In genomic region chr11:12041787-12042186, GRCm38 (mm10) we compare ENCODE assay signal across 25 mouse cellular contexts. TPM values are rescaled to one million over a fixed set of nuclear protein-coding genes. Genes with fewer than 3 reads are reported as not detected.
DNase-seq lines count a peak whose midpoint lies in the region; ATAC-seq and TF ChIP-seq lines count a peak whose summit lies in the region.
"Had no signal": no experiment of that assay in that cellular context is flagged by ENCODE, and none has a peak within 500 bp of the region (broad histone marks: within the 10 kb centered on the region; RNA-seq: fewer than 3 reads in every experiment).

No protein-coding gene starts in this region.

- H3K27ac ChIP-seq in liver, embryonic 13.5 days: 0 out of 2 replicates have a peak overlapping the region, but pooled peaks have one; percentile 18
- H3K27ac ChIP-seq in liver, postnatal 0 days (ENCODE audit: low read depth): peak overlapping the region; percentile 69
- H3K27ac ChIP-seq in liver, embryonic 11.5 days (ENCODE audit: low read depth, low read length): no peak overlapping the region
- H3K27ac ChIP-seq in CH12.LX (ENCODE audit: insufficient read depth, low read depth): no peak overlapping the region
- H3K27ac ChIP-seq: embryonic facial prominence, embryonic 13.5 days; embryonic facial prominence, embryonic 15.5 days; forebrain, embryonic 10.5 days; forebrain, embryonic 12.5 days had no signal

- in situ Hi-C loops in CH12.LX (cut with MboI; ENCODE audit: low pct_ligation_motif_present, low pct_unique_long_range_greater_than_20kb, low sequenced_read_pairs): no loop called here

- no peak overlapping the region for H3K4me2 ChIP-seq in liver, embryonic 13.5 days
- no peak overlapping the region for H3K4me2 ChIP-seq in liver, postnatal 0 days (ENCODE audit: low read depth, low read length)
- H3K4me2 ChIP-seq in liver, embryonic 11.5 days: no peak overlapping the region
- H3K4me2 ChIP-seq in CH12.LX (ENCODE audit: insufficient read depth, low read depth, poor library complexity, severe bottlenecking): peak overlapping the region; percentile 30; the same call in 1 of the 2 replicates
- H3K4me2 ChIP-seq: embryonic facial prominence, embryonic 13.5 days; embryonic facial prominence, embryonic 15.5 days; forebrain, embryonic 12.5 days had no signal

- no peak overlapping the region for H3K4me3 ChIP-seq in liver, embryonic 13.5 days (replicated peaks)
- no peak overlapping the region for H3K4me3 ChIP-seq in liver, postnatal 0 days (ENCODE audit: low read depth, low read length)
- H3K4me3 ChIP-seq in liver, embryonic 11.5 days (ENCODE audit: low read depth, low read length): no peak overlapping the region
- no peak overlapping the region for H3K4me3 ChIP-seq in CH12.LX (replicated peaks in 1 of 3; ENCODE audit: low read depth in 2 of 3, low read length in 2 of 3, poor library complexity in 1 of 3)
- H3K4me3 ChIP-seq: embryonic facial prominence, embryonic 13.5 days; embryonic facial prominence, embryonic 15.5 days; erythroblast, embryonic 14.5 days; forebrain, embryonic 10.5 days; forebrain, embryonic 12.5 days had no signal

- dilution Hi-C loops in CH12.LX (cut with MboI; ENCODE audit: extremely low pct_ligation_motif_present, extremely low pct_unique_long_range_greater_than_20kb, low sequenced_read_pairs): no loop called here

- no peak for ATAC-seq in liver, embryonic 13.5 days (ENCODE audit: low read depth)
- ATAC-seq in liver, postnatal 0 days: no peak
- no peak for ATAC-seq in liver, embryonic 11.5 days (replicated peaks; ENCODE audit: low FRiP score)
- ATAC-seq: CD4-positive, CD25-positive, alpha-beta regulatory T cell, adult 4 months; forebrain, embryonic 14.5 days; forebrain, embryonic 16.5 days had no signal

- no peaks in the 10 kb centered on the region for H3K36me3 ChIP-seq in liver, embryonic 13.5 days
- H3K36me3 ChIP-seq in liver, postnatal 0 days (replicated peaks; ENCODE audit: insufficient read depth, low read length): no peaks in the 10 kb centered on the region
- no peaks in the 10 kb centered on the region for H3K36me3 ChIP-seq in liver, embryonic 11.5 days (ENCODE audit: control insufficient read depth, insufficient read depth, low read length)
- no peaks in the 10 kb centered on the region for H3K36me3 ChIP-seq in CH12.LX (replicated peaks in 1 of 2; ENCODE audit: control insufficient read depth in 1 of 2, insufficient read depth in 1 of 2, low read length in 1 of 2)
- H3K36me3 ChIP-seq: embryonic facial prominence, embryonic 13.5 days; embryonic facial prominence, embryonic 15.5 days; forebrain, embryonic 12.5 days had no signal

- H3K4me1 ChIP-seq in liver, embryonic 13.5 days (replicated peaks): peaks cover 4% of the 10 kb centered on the region; the same call in 1 of the 2 replicates
- H3K4me1 ChIP-seq in liver, postnatal 0 days (ENCODE audit: insufficient read depth): no peaks in the 10 kb centered on the region
- no peaks in the 10 kb centered on the region; the same call in 1 of the 2 replicates for H3K4me1 ChIP-seq in liver, embryonic 11.5 days (replicated peaks; ENCODE audit: control insufficient read depth, insufficient read depth, low read length)
- H3K4me1 ChIP-seq in CH12.LX (ENCODE audit: control insufficient read depth in 1 of 2, insufficient read depth in 2 of 2): peaks cover 5 to 23% of the 10 kb centered on the region in 2 experiments
- H3K4me1 ChIP-seq: embryonic facial prominence, embryonic 15.5 days had no signal

- 60% methylated on average over 4 of the region's 4 CpGs for WGBS in liver, embryonic 13.5 days (ENCODE audit: insufficient replicate concordance)
- WGBS in liver, postnatal 0 days (ENCODE audit: insufficient replicate concordance): 59% methylated on average over 4 of the region's 4 CpGs
- 77% methylated on average over 4 of the region's 4 CpGs for WGBS in liver, embryonic 11.5 days

- no peak for TF ChIP-seq CTCF in liver, postnatal 0 days (IDR thresholded peaks at IDR 0.05; ENCODE audit: low read depth)
- TF ChIP-seq CTCF in CH12.LX (conservative IDR thresholded peaks at IDR 0.05 in 1 of 2, IDR thresholded peaks at IDR 0.05 in 1 of 2; ENCODE audit: low read depth in 2 of 2, low read length in 2 of 2): no peak

- no peaks in the 10 kb centered on the region for H3K79me2 ChIP-seq in CH12.LX (replicated peaks; ENCODE audit: control insufficient read depth, extremely low read depth, insufficient read depth, poor library complexity, severe bottlenecking)

- DNase-seq in liver, embryonic 13.5 days: no peak
- DNase-seq in liver: no peak
- DNase-seq in liver, postnatal 0 days: no peak
- DNase-seq in liver, embryonic 11.5 days (ENCODE audit: low spot score): no peak
- peak; percentile 52 for DNase-seq in CH12.LX (ENCODE audit: extremely low read depth)
- DNase-seq: adrenal gland, adult 2 months; adrenal gland, postnatal 10 days; adrenal gland, postnatal 25 days; B cell, adult 2 months; cerebellum, adult 11 months; cerebellum, adult 18-20 months; cerebellum, adult 8-10 months; cerebellum, adult 9-11 months; cerebellum, postnatal 14 days; cerebellum, postnatal 36 days; embryo, embryonic 11 days had no signal

- no peak for TF ChIP-seq EP300 in liver, postnatal 0 days (IDR thresholded peaks at IDR 0.05; ENCODE audit: low read depth)
- TF ChIP-seq EP300 in CH12.LX (IDR thresholded peaks at IDR 0.05; ENCODE audit: low read length): no peak

- TF ChIP-seq POLR2A in CH12.LX (IDR thresholded peaks at IDR 0.05; ENCODE audit: low read depth, low read length): no peak

- no peak for TF ChIP-seq RAD21 in CH12.LX (IDR thresholded peaks at IDR 0.05; ENCODE audit: low read depth, low read length)

- H3K27me3 ChIP-seq in liver, embryonic 13.5 days: peaks cover 87% of the 10 kb centered on the region
- H3K27me3 ChIP-seq in liver, postnatal 0 days (ENCODE audit: insufficient read depth, low read length): peaks cover 47% of the 10 kb centered on the region
- H3K27me3 ChIP-seq in liver, embryonic 11.5 days (replicated peaks; ENCODE audit: control insufficient read depth, insufficient read depth, low read length): peaks cover 52% of the 10 kb centered on the region
- H3K27me3 ChIP-seq in CH12.LX (replicated peaks): no peaks in the 10 kb centered on the region

- H3K9me3 ChIP-seq in liver, embryonic 13.5 days (replicated peaks): no peaks in the 10 kb centered on the region
- no peaks in the 10 kb centered on the region for H3K9me3 ChIP-seq in liver, postnatal 0 days (ENCODE audit: low read length)
- H3K9me3 ChIP-seq in liver, embryonic 11.5 days (ENCODE audit: control insufficient read depth, low read length): no peaks in the 10 kb centered on the region
- H3K9me3 ChIP-seq in CH12.LX (replicated peaks; ENCODE audit: low read length): peaks cover 13% of the 10 kb centered on the region
- H3K9me3 ChIP-seq: embryonic facial prominence, embryonic 13.5 days; embryonic facial prominence, embryonic 15.5 days; forebrain, embryonic 10.5 days; forebrain, embryonic 12.5 days had no signal

- no peak overlapping the region for H3K9ac ChIP-seq in liver, embryonic 13.5 days
- H3K9ac ChIP-seq in liver, postnatal 0 days (replicated peaks): no peak overlapping the region
- H3K9ac ChIP-seq in liver, embryonic 11.5 days (ENCODE audit: low read depth, low read length): no peak overlapping the region
- no peak overlapping the region for H3K9ac ChIP-seq in CH12.LX (ENCODE audit: insufficient read depth, low read depth)
- H3K9ac ChIP-seq: embryonic facial prominence, embryonic 13.5 days; embryonic facial prominence, embryonic 15.5 days; forebrain, embryonic 12.5 days had no signal

TF ChIP-seq in CH12.LX, 34 proteins besides CTCF, POLR2A, EP300 and RAD21:
- TF ChIP-seq ZMIZ1 (IDR thresholded peaks at IDR 0.05; ENCODE audit: low read depth, low read length) (no peak), MAZ (IDR thresholded peaks at IDR 0.05; ENCODE audit: low read depth, low read length) (no peak), MXI1 (IDR thresholded peaks at IDR 0.05; ENCODE audit: low read depth, low read length) (no peak), RCOR1 (conservative IDR thresholded peaks at IDR 0.05; ENCODE audit: low read depth, low read length) (no peak), TCF12 (IDR thresholded peaks at IDR 0.05; ENCODE audit: low read depth, low read length) (no peak), BHLHE40 (IDR thresholded peaks at IDR 0.05; ENCODE audit: low read depth, low read length) (no peak), JUND (conservative IDR thresholded peaks at IDR 0.05; ENCODE audit: low read depth, low read length) (no peak), GABPA (IDR thresholded peaks at IDR 0.05; ENCODE audit: insufficient replicate concordance, low read depth, low read length) (no peak), SIN3A (IDR thresholded peaks at IDR 0.05; ENCODE audit: low read length) (no peak), MYC (IDR thresholded peaks at IDR 0.05; ENCODE audit: low read depth, low read length) (no peak), NRF1 (IDR thresholded peaks at IDR 0.05; ENCODE audit: low read depth, low read length) (no peak), USF2 (conservative IDR thresholded peaks at IDR 0.05; ENCODE audit: low read depth, low read length) (no peak), MAX (IDR thresholded peaks at IDR 0.05; ENCODE audit: low read length) (no peak), POLR2AphosphoS2 (IDR thresholded peaks at IDR 0.05; ENCODE audit: low read depth, low read length) (no peak), E2F4 (IDR thresholded peaks at IDR 0.05; ENCODE audit: insufficient replicate concordance, low read depth, low read length) (no peak), ZC3H11A (IDR thresholded peaks at IDR 0.05; ENCODE audit: low read depth, low read length) (no peak)

RNA-seq across cellular contexts. Expression of gene Grb10, which starts 3.3 kb away (rescaled TPM):
- polyA plus RNA-seq in liver, embryonic 13.5 days (2015; fragmentation: Nextera tagmentation; extraction: Ambion mirVana): 115 and 156 TPM in 2 replicates
- polyA plus RNA-seq in liver, postnatal 0 days (2015; fragmentation: Nextera tagmentation; extraction: Ambion mirVana): 113 and 121 TPM in 2 replicates
- polyA plus RNA-seq in liver, embryonic 11.5 days (2014; fragmentation: Nextera tagmentation; extraction: Ambion mirVana): 172 and 195 TPM in 2 replicates
- total RNA-seq in CH12.LX (2012; rRNA removed) (142 and 189 TPM in 2 replicates), CH12.LX (2014; rRNA removed) (114 and 137 TPM in 2 replicates)
- 32.2 and 38.4 TPM in 2 replicates for polyA plus RNA-seq in CH12.LX (2012; ENCODE audit: insufficient read length, low read depth)
- total RNA-seq: MEL had no signal

Comparison
In these comparisons a context has a peak if more than half of its experiments do, and no peak if none do; other contexts are left out.
1. H3K27ac ChIP-seq: peak in liver, embryonic 13.5 days (single experiment) and liver, postnatal 0 days (single experiment); none in liver, embryonic 11.5 days (single experiment) and CH12.LX (single experiment).